Mouse (Mus musculus) spleen, postnatal 36 days (tissue): ENCODE measurements around the gene Gm49391.
"Not testable (repeated sequence)": the region's sequence is repeated elsewhere in the genome, so short reads cannot be mapped to it uniquely, and the experiment has no call there.

Source experiments
- DNase-seq, 2 experiments: peaks; one replicate each; pipeline ENCODE4 v3.0.0; 2022; ENCODE audit warnings: low spot score in 2 of 2, mixed read lengths in 1 of 2

Gm49391 gene

DNA sequence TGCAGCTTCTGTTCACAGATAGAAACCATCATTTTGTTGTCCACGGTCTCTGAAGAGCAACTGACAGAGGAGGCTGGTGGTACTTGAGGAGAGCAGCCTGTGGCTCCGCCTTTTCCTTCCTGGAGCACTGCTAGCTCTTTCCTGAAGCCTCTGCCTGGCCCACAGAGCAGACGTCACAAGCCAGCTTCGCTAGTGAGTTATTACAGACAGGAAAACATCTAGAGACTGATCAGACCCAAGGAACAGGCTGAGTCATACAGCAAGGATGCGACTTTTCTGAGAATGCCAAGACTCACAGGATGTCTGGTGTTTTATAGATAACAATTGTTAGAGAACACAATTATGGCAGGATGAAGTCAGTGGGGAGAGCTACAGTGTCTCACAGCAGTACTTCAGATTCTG, at the start of gene Gm49391, which contains the start of gene Ctla2a:
Gene Gm49391 (minus strand): TSS at position 72 of the 402 bp plus-strand sequence.
Gene Ctla2a (minus strand): TSS at position 126 of the 402 bp plus-strand sequence.
- DNase-seq = peak; percentile 5 to 15

DNA sequence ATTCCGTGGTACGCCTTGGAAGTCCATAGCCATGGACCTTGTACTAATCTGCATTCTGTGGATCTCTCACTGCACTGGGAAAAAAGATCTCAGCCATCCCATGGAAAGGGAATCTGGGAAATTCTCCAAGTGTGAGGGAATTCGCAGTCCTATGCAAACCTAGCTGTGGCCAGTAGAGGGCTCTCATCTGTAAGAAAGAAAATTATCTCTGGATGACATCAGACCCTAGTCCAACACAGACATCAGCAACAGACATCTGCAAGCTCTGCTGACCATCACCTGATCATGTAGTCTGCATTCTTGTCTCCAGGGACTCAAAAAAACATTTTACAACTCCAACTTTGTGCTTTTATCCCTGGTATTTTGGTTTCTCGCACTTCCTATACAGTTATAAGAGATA, 35.9 kb upstream of the Gm49391 start:
- not testable (repeated sequence) for DNase-seq

DNA sequence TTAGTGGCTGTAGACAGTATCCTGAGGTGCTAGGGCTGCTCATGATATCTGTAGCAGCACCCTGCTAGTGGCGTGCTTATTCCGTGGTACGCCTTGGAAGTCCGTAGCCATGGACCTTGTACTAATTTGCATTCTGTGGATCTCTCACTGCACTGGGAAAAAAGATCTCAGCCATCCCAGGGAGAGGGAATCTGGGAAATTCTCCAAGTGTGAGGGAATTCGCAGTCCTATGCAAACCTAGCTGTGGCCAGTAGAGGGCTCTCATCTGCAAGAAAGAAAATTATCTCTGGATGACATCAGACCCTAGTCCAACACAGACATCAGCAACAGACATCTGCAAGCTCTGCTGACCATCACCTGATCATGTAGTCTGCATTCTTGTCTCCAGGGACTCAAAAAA, 27.6 kb upstream of the Gm49391 start:
- not testable (repeated sequence) for DNase-seq

DNA sequence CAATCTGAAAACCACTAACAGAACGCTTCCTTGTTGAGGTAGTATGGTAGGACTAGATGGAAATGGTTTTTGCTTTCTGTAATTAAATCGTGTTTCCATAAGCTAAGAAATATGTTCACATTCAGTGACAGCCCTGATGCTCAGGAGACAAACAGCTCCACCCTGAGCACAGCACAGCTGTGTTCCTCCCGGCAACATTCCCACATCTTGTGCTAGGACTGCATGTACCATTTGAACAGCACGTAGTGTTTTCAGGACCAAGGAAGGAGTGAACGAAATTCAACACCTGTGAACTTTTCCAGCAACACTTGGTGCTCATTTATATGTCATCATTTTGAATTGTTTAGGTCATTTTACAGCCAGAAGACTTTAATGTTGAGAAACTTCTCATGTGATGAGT, 25.3 kb upstream of the Gm49391 start:
- DNase-seq = no peak

DNA sequence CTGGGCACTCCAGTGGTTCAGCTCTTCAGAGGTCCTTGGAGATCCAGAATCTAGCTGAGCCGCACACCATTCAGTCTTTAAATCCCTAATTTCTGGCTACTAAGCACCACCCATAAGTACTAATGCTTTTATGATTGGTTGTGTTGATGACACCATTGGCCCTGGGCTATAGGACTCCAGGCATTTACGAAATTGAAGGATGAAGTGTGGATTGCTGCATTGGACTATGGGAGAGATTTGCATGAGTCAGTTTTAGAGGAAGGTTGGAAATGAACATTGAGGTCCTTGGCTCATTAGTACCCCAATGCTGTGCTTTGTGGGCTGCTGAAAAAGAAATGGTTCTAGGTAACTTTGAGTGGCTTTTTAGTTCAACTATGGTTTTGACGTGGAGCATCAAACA, 5.5 kb upstream of the Gm49391 start, which contains the start of gene Tpbpa:
Gene Tpbpa (minus strand): TSS at position 101 of the 400 bp plus-strand sequence.
- DNase-seq = not testable (repeated sequence)

DNA sequence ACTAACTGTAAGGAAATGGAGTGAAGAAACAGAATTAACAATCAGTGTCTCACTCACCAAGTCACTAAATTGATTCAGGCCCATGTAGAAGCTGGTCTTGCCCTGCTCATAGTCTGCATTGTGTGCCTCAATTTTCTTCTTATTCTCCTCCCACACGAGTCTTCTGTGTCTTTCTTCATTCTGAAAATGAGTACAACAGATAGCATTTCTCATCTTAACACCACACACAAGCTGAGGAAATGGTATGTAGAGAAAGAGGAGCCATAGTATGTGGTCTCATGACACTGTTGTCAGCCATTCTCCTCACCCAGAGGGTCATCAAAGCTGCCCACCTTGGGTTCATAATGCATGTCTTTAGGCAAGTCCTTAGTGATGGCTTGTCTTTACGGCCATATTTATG, 881 bp downstream of the Gm49391 start, which contains the start of gene Gm49393:
Gene Gm49393 (minus strand): TSS at position 101 of the 400 bp plus-strand sequence.
- not testable (repeated sequence) for DNase-seq

DNA sequence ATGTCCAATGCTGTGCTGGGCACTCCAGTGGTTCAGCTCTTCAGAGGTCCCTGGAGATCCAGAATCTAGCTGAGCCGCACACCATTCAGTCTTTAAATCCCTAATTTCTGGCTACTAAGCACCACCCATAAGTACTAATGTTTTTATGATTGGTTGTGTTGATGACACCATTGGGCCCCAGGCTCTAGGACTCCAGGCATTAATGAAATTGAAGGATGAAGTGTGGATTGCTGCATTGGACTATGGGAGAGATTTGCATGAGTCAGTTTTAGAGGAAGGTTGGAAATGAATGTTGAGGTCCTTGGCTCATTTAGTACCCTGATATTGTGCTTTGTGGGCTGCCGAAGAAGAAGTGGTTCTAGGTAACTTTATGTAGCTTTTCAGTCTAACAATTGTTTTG, 31.6 kb downstream of the Gm49391 start, which contains the start of gene Tpbpb:
Gene Tpbpb (minus strand): TSS at position 101 of the 400 bp plus-strand sequence.
- not testable (repeated sequence) for DNase-seq

DNA sequence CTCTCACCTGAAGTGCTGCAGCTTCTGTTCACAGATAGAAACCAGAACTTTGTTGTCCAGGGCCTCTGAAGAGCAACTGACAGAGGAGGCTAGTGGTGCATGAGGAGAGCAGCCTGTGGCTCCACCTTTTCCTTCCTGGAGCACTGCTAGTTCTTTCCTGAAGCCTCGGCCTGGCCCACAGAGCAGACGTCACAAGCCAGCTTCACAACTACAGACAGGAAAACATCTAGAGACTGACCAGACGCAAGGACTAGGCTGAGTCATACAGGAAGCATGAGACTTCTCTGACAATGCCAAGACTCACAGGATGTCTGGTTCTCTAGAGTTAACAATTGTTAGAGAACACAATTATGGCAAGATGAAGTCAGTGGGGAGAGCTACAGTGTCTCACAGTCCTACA, 39.0 kb downstream of the Gm49391 start, which contains the start of gene Ctla2b:
Gene Ctla2b (minus strand): TSS at position 120 of the 400 bp plus-strand sequence.
- DNase-seq = peak; percentile 14 to 34

DNA sequence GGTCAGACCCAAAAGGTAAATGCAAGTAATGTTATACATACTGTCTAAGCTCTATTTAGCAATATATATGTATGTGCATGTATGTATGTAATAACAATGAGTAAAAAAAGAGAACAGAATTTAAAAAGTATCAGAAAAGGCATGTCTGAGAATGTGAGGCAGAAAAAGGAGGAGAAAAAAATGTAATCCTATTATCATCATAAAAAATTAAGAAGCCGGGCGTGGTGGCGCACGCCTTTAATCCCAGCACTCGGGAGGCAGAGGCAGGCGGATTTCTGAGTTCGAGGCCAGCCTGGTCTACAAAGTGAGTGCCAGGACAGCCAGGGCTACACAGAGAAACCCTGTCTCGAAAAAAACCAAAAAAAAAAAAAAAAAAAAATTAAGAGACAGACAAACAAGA, 39.6 kb downstream of the Gm49391 start, which contains the start of gene Gm49392:
Gene Gm49392 (minus strand): TSS at position 101 of the 400 bp plus-strand sequence.
- not testable (repeated sequence) for DNase-seq

DNA sequence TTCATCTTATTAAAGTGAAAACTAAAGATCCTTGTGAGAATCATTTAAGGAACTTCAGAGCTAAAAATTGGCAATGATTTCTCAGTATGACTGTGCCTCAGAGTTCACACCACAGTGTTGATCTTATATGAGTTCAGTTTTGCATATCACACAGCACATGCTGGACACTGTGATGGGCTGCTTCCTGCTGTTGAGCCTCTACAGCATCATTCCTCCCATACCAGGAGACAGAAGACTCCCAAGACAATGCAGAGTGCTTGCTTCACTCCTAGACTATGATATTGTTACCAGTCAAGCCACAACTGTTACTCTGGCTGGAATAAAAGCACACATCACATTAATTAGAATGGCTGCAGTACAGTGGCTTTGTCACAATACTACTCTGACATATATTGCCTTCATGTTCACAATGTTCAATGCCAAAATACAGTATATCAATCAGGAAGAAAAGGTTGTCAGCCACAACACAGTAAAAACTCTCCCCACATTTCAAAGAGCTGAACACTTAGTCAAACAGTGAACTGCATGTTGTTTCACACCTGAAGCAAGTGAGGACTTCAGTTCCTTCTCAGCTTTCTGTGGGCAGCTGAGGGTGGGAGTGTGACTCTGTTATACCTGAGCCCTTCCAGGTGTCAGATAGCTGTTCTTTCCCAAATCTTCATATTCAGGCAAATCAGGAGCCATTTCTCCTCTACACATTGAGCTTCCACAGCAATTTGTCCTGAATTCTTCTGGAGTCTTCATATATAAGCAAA, 40.8 kb downstream of the Gm49391 start:
- no peak for DNase-seq

DNA sequence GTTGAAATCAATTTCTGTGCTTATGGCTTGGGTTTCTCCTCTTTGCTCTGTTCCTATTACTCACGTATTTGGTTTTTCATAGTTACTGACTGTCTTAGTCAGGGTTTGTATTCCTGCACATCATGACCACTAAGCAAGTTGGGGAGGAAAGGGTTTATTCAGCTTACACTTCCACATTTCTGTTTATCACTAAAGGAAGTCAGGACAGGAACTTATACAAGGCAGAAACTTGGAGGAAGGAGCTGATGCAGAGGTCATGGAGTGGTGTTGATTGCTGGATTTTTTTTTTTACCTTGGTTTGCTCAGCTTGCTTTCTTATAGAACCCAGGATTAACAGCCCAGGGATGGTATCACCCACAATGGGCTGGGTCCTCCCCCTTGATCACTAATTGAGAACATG, 44.1 kb downstream of the Gm49391 start:
- no peak for DNase-seq

DNA sequence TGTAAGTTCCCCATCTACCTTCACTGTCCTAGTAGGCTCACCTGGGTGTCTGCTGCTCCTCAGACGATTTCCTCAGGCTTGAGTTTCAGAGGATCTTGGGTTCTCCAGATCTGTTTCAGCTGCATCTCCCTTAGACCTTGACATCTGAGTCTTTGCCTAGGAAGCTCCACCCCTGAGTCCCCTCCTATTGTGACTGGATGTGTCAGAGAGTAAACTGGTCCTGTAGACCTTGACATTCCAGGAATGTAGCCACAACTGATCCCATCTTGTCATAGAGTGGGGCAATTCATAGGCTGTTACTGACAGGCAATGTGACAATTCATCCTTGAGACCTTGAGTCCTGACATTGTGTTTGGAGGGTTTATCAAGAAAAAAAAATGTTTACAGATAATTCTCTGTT, 72.1 kb downstream of the Gm49391 start, which contains the start of gene 4930486L24Rik:
Gene 4930486L24Rik (minus strand): TSS at position 195 of the 400 bp plus-strand sequence.
- no peak for DNase-seq

DNA sequence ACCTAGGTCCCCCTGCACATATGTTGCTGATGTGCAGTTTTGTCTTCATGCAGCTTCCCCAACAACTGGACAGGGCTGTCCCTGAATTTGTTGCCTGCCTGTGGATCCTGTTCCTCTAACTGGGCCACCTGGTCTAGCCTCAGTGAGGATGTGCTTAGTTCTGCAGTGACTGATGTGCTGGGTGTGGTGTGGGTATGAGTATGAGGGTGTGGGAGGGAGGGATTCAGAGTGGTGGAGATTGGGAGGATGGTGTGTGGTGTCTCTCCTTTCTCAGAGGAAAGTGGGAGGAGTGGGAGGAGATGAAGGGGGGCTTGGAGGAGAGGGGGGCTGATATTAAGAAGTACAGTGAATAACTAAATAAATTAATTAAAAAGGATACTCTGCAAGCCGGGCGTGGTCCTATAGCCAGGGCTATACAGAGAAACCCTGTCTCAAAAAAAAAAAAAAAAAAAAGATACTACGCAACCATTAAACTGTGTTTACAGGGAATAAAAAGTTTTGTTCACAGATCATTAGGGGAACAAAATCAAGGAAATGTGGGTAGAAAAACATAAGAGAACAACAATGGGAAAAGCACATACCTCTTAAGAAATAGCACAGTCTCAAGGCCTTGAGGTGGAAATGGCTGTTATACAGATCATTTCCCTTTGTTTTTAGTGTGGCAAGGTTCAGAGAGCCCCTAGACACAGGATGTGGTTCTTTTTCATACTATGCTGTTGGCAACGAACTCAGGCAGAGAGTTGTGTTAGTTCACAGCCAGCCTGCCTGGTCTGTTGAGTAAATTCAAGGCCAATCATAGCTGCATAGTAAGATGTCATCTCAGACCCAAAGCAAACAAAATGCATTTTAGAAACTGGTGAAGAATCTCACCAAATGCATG, 87.9 kb downstream of the Gm49391 start:
- peak; percentile 26 to 38 for DNase-seq
